Mouse (Mus musculus): ENCODE measurements around the gene Sco2. TPM values are rescaled to one million over a fixed set of nuclear protein-coding genes. Genes with fewer than 3 reads are reported as not detected.

The Sco2 gene
- total RNA-seq, 2 experiments from 2014 or later = 24.0 to 32.2 TPM

DNA sequence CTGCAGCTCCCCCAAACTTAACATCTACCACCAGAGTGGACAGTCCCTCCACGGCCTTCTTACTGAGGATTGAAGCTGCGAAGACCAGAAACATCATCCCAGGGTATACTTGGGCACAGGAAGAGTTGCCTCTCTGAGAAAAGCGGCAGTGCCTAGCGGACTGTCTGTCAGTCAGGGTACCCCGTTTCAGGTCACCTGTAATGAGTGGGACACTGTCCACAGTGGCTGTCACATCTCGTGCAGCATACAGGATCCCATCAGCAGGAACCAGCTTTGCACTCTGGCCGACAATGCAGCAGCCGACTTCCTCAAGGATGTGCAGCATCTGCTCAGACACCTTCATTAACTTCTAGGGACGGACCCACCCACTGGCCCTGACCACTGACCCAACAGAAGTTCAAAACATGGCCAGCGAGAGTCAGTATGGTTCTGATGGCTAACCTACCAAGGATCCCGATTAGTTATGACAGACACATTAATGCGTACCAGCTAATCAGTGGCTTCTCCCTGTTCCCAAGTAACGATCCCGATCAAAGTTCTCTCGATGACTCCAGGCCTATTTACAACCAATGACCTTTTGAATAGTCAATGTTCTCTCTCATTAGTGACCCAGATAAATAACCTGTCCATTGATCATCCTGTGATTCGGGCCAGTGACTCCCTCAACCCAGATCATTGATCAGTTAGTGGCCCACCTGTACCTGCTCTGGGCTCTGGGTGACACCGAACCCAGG, 1.3 kb upstream of the Sco2 start:
- intact Hi-C loops (cut with DNase I) = loop anchor here (5.0 kb wide), 2 partner anchors 52 to 58 kb away; partner anchors contain the start of genes C730034F03Rik, Chkb, Cpt1b and Gm44502
- no peak for DNase-seq (ENCODE audit: low spot score in 2 of 2)

DNA sequence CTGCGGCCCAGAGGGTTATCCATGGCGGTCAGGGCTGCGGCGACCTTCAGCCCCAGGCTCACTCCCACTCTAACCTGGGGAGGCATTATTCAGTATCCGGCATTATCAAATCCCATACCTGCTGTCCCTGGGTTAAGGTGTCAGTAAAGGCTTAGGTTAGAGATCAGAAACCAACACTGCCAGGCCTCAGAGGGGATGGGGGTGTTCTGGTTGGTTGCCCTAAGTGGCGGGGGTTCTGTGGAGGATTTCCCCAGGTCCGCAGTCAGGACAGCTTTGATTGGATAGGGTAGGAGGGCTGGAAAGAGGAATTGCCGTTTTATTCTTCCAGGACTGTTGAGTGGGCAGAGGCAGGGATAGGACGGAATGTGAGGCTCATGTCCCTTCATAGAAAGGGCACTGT, 694 bp upstream of the Sco2 start:
- no peak for DNase-seq (ENCODE audit: low spot score in 2 of 2)
- intact Hi-C loops (cut with DNase I) = loop anchor here (5.0 kb wide), 2 partner anchors 53 to 57 kb away; partner anchors contain the start of genes C730034F03Rik, Chkb, Cpt1b and Gm44502

DNA sequence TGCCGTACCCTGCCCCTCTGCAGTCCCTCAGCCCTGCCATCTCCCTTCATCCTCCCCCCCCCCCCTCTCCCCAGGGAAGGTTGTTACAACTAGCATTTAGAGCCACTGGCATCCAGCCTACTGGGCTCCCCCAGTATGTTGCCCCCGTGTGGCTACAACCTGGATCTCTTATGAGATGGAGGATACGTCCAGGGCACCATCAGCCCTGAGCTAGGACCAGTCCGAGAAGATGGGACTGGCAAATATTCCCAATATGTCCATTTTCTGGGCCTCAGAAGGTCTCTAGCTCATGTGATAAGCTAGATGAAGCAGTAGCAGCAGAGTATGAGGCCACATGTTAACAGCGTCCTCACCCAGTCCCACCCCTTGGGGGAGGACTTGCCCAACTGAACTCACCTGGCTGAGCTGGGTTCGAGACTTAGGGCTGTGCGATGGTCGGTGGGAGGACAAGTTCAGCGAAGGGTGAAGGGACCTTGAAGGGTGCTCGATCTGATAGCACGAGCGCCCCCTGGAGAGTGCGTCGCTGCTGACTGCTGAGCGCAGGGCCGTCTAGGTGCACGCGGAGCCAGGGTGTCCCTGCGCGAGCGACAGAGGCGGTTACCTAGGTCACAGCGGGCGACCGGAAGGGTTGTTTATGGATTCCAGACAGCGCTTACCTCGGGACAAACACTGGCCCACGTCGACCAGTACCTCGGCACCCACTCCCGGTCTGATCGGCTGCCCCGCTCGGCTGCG, 452 bp downstream of the Sco2 start:
- DNase-seq (ENCODE audit: low spot score in 2 of 2) = peak; percentile 82
- intact Hi-C loops (cut with DNase I) = loop anchor here (1.0 to 5.0 kb wide), 3 partner anchors 18 to 56 kb away; partner anchors contain the start of genes C730034F03Rik, Chkb, Cpt1b and Gm44502

DNA sequence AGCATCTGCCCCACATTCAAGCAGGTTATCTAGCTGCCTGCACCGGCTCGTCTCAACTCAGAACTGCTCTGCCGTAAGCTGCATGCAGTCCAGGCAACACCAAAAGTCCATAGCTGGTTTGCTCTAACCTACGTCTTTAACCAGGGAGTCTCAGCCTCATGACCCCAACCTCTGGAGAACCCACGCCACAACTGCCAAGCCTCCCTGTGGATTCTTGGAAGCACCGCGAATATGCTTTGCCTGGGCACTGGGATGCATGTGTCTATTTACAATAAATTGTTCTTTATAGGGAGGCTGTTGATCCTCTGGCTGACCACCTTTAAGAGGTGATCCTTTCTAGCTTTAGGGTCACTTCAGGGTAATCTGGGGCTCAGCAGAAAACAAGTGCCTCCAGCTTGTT, 1.1 kb downstream of the Sco2 start:
- intact Hi-C loops (cut with DNase I) = loop anchor here (5.0 kb wide), 2 partner anchors 55 kb away; partner anchors contain the start of genes C730034F03Rik, Chkb, Cpt1b and Gm44502
- no peak for DNase-seq (ENCODE audit: low spot score in 2 of 2)

- no peak for DNase-seq (ENCODE audit: low spot score in 2 of 2)
- intact Hi-C loops (cut with DNase I) = loop anchor here (5.0 kb wide), 2 partner anchors 55 kb away; partner anchors contain the start of genes C730034F03Rik, Chkb, Cpt1b and Gm44502
Observed at GRCm38 (mm10) chr15:89372068-89372467, 1.6 kb downstream of the Sco2 start.

GRCm38 (mm10) chr15:89365141-89365551, 8.5 kb downstream of the Sco2 start:
- intact Hi-C loops (cut with DNase I) = no loop called here
- DNase-seq (ENCODE audit: low spot score in 2 of 2) = no peak

DNA sequence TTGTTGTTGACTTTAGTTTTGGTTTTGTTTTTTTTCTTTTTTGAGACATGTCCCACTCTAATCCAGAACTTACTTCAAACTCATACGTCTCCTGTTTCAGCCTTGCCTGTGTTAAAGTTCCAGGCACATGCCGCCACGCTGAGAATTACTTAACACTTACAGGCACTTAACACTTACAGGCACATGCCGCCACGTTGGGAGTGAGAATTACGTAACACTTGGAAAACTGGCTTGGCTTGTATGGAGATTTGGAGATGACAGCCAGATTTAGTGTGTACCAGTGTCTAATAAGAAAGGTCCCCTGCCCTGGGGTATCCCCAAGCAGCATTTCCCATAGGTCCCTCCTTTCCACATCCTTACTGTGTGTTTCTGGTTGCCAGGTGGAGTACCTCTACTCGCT, 10.6 kb downstream of the Sco2 start:
- DNase-seq (ENCODE audit: low spot score in 2 of 2) = no peak
- intact Hi-C loops (cut with DNase I) = no loop called here

- no peak for DNase-seq (ENCODE audit: low spot score in 2 of 2)
- intact Hi-C loops (cut with DNase I) = no loop called here
Observed at GRCm38 (mm10) chr15:89358784-89359183, 14.9 kb downstream of the Sco2 start.

DNA sequence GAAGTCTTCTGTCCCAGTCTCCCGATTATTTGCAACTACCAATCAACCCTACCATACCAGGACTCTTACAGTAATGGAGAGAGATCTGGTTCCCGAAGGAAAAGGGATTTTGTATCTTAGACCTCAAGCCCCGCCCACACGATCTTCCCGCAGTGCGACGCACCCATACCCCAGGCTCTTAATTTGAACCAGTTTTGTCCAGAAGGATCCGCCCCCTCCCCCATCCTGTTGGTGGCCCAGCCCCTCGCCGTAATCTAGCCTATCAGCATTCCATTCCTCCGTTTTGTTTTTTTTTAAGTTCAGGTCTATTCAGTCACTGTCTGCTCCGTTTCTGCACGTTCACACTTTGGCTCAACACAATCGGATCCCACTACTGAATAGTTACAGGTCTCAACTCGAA, 17.3 kb downstream of the Sco2 start:
- intact Hi-C loops (cut with DNase I) = no loop called here
- DNase-seq (ENCODE audit: low spot score in 2 of 2) = no peak

- intact Hi-C loops (cut with DNase I) = loop anchor here (1.0 to 2.0 kb wide), 2 partner anchors 18 to 39 kb away; partner anchors contain the start of gene Sco2
- peak; percentile 94 to 95 for DNase-seq (ENCODE audit: low spot score in 2 of 2)
Observed at GRCm38 (mm10) chr15:89355241-89356187, 18.1 kb downstream of the Sco2 start, which contains the start of the genes Lmf2 and Ncaph2. TSS of gene Lmf2 (minus strand) at chr15:89355659. TSS of gene Ncaph2 (plus strand) at chr15:89355719.

GRCm38 (mm10) chr15:89354455-89354854, 19.2 kb downstream of the Sco2 start:
- intact Hi-C loops (cut with DNase I) = loop anchor here (2.0 kb wide), 1 partner anchor 38 kb away; no protein-coding TSS in a partner anchor
- DNase-seq (ENCODE audit: low spot score in 2 of 2) = no peak

DNA sequence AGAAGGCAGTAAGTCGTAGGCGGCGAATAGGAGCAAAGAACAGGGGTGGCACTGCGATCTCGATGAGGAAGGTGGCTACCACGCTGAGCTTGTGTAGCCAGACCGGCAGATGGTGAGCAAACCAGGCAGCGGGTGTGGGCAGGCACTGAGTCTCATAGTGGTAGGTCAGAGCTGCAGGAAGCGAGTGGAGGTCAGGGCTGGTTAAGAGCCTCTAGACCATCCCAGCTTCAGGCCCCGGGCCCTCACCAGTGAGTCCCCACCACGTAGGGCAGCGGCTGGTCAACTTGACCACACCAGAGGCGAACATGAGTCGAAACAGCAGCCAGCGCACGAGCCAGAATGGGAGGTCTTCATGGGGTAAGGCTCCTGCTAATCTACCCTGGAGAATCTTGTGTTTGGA, 19.8 kb downstream of the Sco2 start:
- DNase-seq (ENCODE audit: low spot score in 2 of 2) = no peak
- intact Hi-C loops (cut with DNase I) = loop anchor here (2.0 kb wide), 1 partner anchor 37 kb away; no protein-coding TSS in a partner anchor

- DNase-seq (ENCODE audit: low spot score in 2 of 2) = no peak
- intact Hi-C loops (cut with DNase I) = no loop called here
Observed at GRCm38 (mm10) chr15:89352795-89353194, 20.9 kb downstream of the Sco2 start.

- intact Hi-C loops (cut with DNase I) = no loop called here
Observed at GRCm38 (mm10) chr15:89352054-89352453, 21.6 kb downstream of the Sco2 start.

DNA sequence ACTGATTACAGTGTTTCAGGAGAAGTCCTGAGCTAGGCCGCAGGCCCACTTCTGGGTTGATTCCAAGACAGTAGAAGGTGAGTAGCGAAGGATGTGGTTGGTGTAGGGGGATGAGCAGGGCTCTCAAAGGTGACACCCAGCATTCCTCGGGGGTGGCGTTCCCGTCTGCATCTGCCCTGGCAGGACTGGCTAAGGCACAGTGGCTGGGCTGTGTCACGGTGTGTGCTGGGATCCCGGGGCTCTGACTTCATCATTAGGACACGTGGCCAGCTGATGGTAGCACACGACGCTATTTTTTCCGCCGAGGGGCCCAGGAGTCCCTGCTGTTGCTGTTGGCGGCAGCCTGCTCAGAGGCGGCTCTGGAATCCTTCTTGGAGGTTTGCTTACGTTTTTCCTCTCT, 22.3 kb downstream of the Sco2 start:
- intact Hi-C loops (cut with DNase I) = no loop called here
- no peak for DNase-seq (ENCODE audit: low spot score in 2 of 2)

More at GRCm38 (mm10) chr15:89352054-89352453, 21.6 kb downstream of the Sco2 start:
- DNase-seq (ENCODE audit: low spot score in 2 of 2) = no peak

GRCm38 (mm10) chr15:89350447-89350846, 23.2 kb downstream of the Sco2 start:
- intact Hi-C loops (cut with DNase I) = no loop called here
- DNase-seq (ENCODE audit: low spot score in 2 of 2) = no peak

DNA sequence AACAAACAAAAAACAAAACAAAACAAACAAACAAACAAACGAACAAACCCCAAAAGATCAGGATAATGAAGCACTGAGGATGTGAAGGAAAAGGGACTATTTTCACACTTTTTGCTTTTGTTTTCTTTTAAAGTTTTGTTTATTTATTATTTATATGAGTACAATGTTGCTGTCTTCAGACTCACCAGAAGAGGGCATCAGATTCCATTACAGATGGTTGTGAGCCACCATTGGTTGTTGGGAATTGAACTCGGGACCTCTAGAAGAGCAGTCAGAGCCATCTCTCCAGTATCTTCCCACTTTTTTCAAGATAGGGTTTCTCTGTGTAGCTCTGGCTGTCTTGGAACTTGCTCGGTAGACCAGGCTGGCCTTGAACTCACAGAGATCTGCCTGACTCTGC, 30.3 kb downstream of the Sco2 start:
- DNase-seq (ENCODE audit: low spot score in 2 of 2) = no peak
- intact Hi-C loops (cut with DNase I) = no loop called here

DNA sequence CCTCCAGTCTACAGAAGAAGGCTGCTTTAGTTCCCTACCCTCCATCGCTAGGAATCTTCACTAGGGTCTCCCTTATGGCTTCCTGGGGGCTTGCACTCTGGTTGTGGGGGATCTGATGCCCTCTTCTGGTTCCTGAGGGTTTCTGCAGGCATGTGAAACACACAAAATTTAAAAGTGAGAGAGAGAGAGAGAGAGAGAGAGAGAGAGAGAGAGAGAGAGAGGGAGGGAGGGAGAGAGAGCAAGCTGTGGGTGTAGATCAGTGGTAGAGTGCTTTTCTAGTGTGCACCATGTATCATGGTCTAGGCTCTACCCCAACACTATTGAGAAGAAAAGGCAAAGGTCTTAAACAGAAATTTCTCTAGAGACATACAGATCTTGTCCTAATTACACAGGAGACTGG, 32.0 kb downstream of the Sco2 start:
- DNase-seq (ENCODE audit: low spot score in 2 of 2) = no peak
- intact Hi-C loops (cut with DNase I) = no loop called here

GRCm38 (mm10) chr15:89340136-89340535, 33.5 kb downstream of the Sco2 start:
- intact Hi-C loops (cut with DNase I) = no loop called here
- DNase-seq (ENCODE audit: low spot score in 2 of 2) = no peak

All from left cerebral cortex, postnatal 36 days (tissue).